Mouse (Mus musculus): ENCODE results near the gene Ap4b1.

GRCm38 (mm10) chr3:103808891-103809798 lies at the start of gene Ap4b1, which contains the start of the genes Dclre1b and Gm43064:
- TF ChIP-seq POLR2A (IDR thresholded peaks at IDR 0.05; ENCODE audit: insufficient read length, low read depth) (peak; percentile 71), MAX (IDR thresholded peaks at IDR 0.05; ENCODE audit: low read depth) (no peak), USF1 (IDR thresholded peaks at IDR 0.05; ENCODE audit: low read depth) (no peak), TCF12 (IDR thresholded peaks at IDR 0.05; ENCODE audit: insufficient read depth, poor library complexity, severe bottlenecking) (no peak), POLR2AphosphoS2 (IDR thresholded peaks at IDR 0.05; ENCODE audit: insufficient read length, low read depth) (peak; percentile 71), REST (IDR thresholded peaks at IDR 0.05; ENCODE audit: insufficient read depth, insufficient read length) (no peak), MYOD1 (IDR thresholded peaks at IDR 0.05; ENCODE audit: control insufficient read depth in 1 of 3, insufficient read length in 2 of 3, low read depth in 2 of 3) (peak in 1 of 3 experiments; percentile 12), E2F4 (IDR thresholded peaks at IDR 0.05; ENCODE audit: insufficient read depth) (peak; percentile 92), MYOG (IDR thresholded peaks at IDR 0.05; ENCODE audit: control insufficient read depth in 1 of 3, insufficient read depth in 1 of 3, insufficient read length in 2 of 3, low read depth in 2 of 3) (no peak), CEBPB (IDR thresholded peaks at IDR 0.05; ENCODE audit: insufficient read depth, poor library complexity, severe bottlenecking) (no peak), TCF3 (IDR thresholded peaks at IDR 0.05; ENCODE audit: insufficient read length, low read depth) (no peak), SRF (IDR thresholded peaks at IDR 0.05; ENCODE audit: control insufficient read depth, insufficient read length, low read depth) (peak; percentile 56)

Data from myocyte (in vitro differentiated cells).